Mouse (Mus musculus): Measurements from ENCODE around the gene Nipal3. TPM values are rescaled to one million over a fixed set of nuclear protein-coding genes. Genes with fewer than 3 reads are reported as not detected.

Nipal3 gene
- polyA plus RNA-seq, 1 experiment from 2014 or later: 8.7 TPM

- Histone ChIP-seq H3K36me3 (no peaks in the 10 kb centered on the region), H3K4me2 (no peak overlapping the region), H3K4me1 (peaks cover 8% of the 10 kb centered on the region; the same call in 1 of the 2 replicates), H3K27ac (replicated peaks) (no peak overlapping the region), H3K27me3 (replicated peaks) (no peaks in the 10 kb centered on the region), H3K9me3 (replicated peaks) (no peaks in the 10 kb centered on the region), H3K4me3 (replicated peaks) (no peak overlapping the region), H3K9ac (replicated peaks) (no peak overlapping the region)
- 23% methylated on average over 12 of the region's 12 CpGs for WGBS
- ATAC-seq (ENCODE audit: low FRiP score): no peak
Measured at GRCm38 (mm10) chr4:135453572-135453971, 41.3 kb downstream of the Nipal3 start.

- H3K4me2 ChIP-seq: no peak overlapping the region
- H3K9me3 ChIP-seq (replicated peaks): no peaks in the 10 kb centered on the region
- no peak for ATAC-seq (ENCODE audit: low FRiP score)
- no peak overlapping the region for H3K9ac ChIP-seq (replicated peaks)
- no peak overlapping the region for H3K27ac ChIP-seq (replicated peaks)
- no peaks in the 10 kb centered on the region for H3K27me3 ChIP-seq (replicated peaks)
- H3K4me3 ChIP-seq (replicated peaks): no peak overlapping the region
- H3K4me1 ChIP-seq: peaks cover 8% of the 10 kb centered on the region; the same call in 1 of the 2 replicates
- no peaks in the 10 kb centered on the region for H3K36me3 ChIP-seq
- WGBS: 38% methylated on average over 6 of the region's 6 CpGs
Measured at GRCm38 (mm10) chr4:135453164-135453563, 41.7 kb downstream of the Nipal3 start.

GRCm38 (mm10) chr4:135451360-135452015, 43.4 kb downstream of the Nipal3 start:
- no peak overlapping the region for H3K27ac ChIP-seq (replicated peaks)
- no peaks in the 10 kb centered on the region for H3K36me3 ChIP-seq
- H3K9me3 ChIP-seq (replicated peaks): no peaks in the 10 kb centered on the region
- no peak overlapping the region for H3K4me2 ChIP-seq
- ATAC-seq (ENCODE audit: low FRiP score): no peak
- peaks cover 8% of the 10 kb centered on the region; the same call in 1 of the 2 replicates for H3K4me1 ChIP-seq
- H3K4me3 ChIP-seq (replicated peaks): no peak overlapping the region
- no peaks in the 10 kb centered on the region for H3K27me3 ChIP-seq (replicated peaks)
- H3K9ac ChIP-seq (replicated peaks): no peak overlapping the region
- WGBS: 53% methylated on average over 18 of the region's 18 CpGs

- Histone ChIP-seq H3K9me3 (replicated peaks) (no peaks in the 10 kb centered on the region), H3K27me3 (replicated peaks) (no peaks in the 10 kb centered on the region), H3K4me1 (peaks cover 5% of the 10 kb centered on the region; the same call in 1 of the 2 replicates), H3K4me3 (replicated peaks) (no peak overlapping the region), H3K36me3 (no peaks in the 10 kb centered on the region), H3K4me2 (no peak overlapping the region), H3K27ac (replicated peaks) (no peak overlapping the region), H3K9ac (replicated peaks) (no peak overlapping the region)
- no peak for ATAC-seq (ENCODE audit: low FRiP score)
- WGBS: 81% methylated on average over 5 of the region's 5 CpGs
Measured at GRCm38 (mm10) chr4:135442473-135442872, 52.4 kb downstream of the Nipal3 start.

- Histone ChIP-seq H3K4me2 (no peak overlapping the region), H3K4me1 (peaks cover 5% of the 10 kb centered on the region; the same call in 1 of the 2 replicates), H3K27me3 (replicated peaks) (no peaks in the 10 kb centered on the region), H3K27ac (replicated peaks) (no peak overlapping the region), H3K36me3 (no peaks in the 10 kb centered on the region), H3K9ac (replicated peaks) (no peak overlapping the region), H3K9me3 (replicated peaks) (no peaks in the 10 kb centered on the region), H3K4me3 (replicated peaks) (no peak overlapping the region)
- ATAC-seq (ENCODE audit: low FRiP score): no peak
- WGBS: 63% methylated on average over 9 of the region's 9 CpGs
Measured at GRCm38 (mm10) chr4:135439904-135440522, 54.8 kb downstream of the Nipal3 start.

GRCm38 (mm10) chr4:135439188-135439647, 55.6 kb downstream of the Nipal3 start:
- Histone ChIP-seq H3K4me3 (replicated peaks) (no peak overlapping the region), H3K4me1 (peaks cover 12% of the 10 kb centered on the region), H3K36me3 (no peaks in the 10 kb centered on the region), H3K4me2 (peak overlapping the region; percentile 31), H3K9ac (replicated peaks) (no peak overlapping the region), H3K27me3 (replicated peaks) (no peaks in the 10 kb centered on the region), H3K9me3 (replicated peaks) (no peaks in the 10 kb centered on the region), H3K27ac (replicated peaks) (0 out of 2 replicates have a peak overlapping the region, but pooled peaks have one; percentile 1)
- ATAC-seq (ENCODE audit: low FRiP score): no peak
- WGBS: 3% methylated on average over 15 of the region's 15 CpGs

GRCm38 (mm10) chr4:135437924-135438323, 56.9 kb downstream of the Nipal3 start:
- no peaks in the 10 kb centered on the region for H3K27me3 ChIP-seq (replicated peaks)
- peaks cover 18% of the 10 kb centered on the region for H3K4me1 ChIP-seq
- no peak for ATAC-seq (ENCODE audit: low FRiP score)
- H3K4me2 ChIP-seq: no peak overlapping the region
- no peaks in the 10 kb centered on the region for H3K9me3 ChIP-seq (replicated peaks)
- H3K4me3 ChIP-seq (replicated peaks): no peak overlapping the region
- H3K27ac ChIP-seq (replicated peaks): no peak overlapping the region
- H3K36me3 ChIP-seq: no peaks in the 10 kb centered on the region
- H3K9ac ChIP-seq (replicated peaks): no peak overlapping the region

GRCm38 (mm10) chr4:135436291-135436690, 58.5 kb downstream of the Nipal3 start:
- Histone ChIP-seq H3K9me3 (replicated peaks) (no peaks in the 10 kb centered on the region), H3K4me3 (replicated peaks) (no peak overlapping the region), H3K4me1 (peaks cover 32% of the 10 kb centered on the region), H3K4me2 (no peak overlapping the region), H3K27me3 (replicated peaks) (no peaks in the 10 kb centered on the region), H3K27ac (replicated peaks) (no peak overlapping the region), H3K9ac (replicated peaks) (no peak overlapping the region), H3K36me3 (no peaks in the 10 kb centered on the region)
- WGBS: 60% methylated on average over 13 of the region's 13 CpGs
- no peak for ATAC-seq (ENCODE audit: low FRiP score)

- peak overlapping the region; percentile 71 for H3K9ac ChIP-seq (replicated peaks)
- H3K4me1 ChIP-seq: peaks cover 30% of the 10 kb centered on the region
- H3K9me3 ChIP-seq (replicated peaks): no peaks in the 10 kb centered on the region
- H3K27ac ChIP-seq (replicated peaks): peak overlapping the region; percentile 86
- no peaks in the 10 kb centered on the region for H3K36me3 ChIP-seq
- WGBS: 27% methylated on average over 11 of the region's 11 CpGs
- H3K27me3 ChIP-seq (replicated peaks): no peaks in the 10 kb centered on the region
- H3K4me2 ChIP-seq: peak overlapping the region; percentile 92
- H3K4me3 ChIP-seq (replicated peaks): peak overlapping the region; percentile 81
- peak; percentile 53 for ATAC-seq (ENCODE audit: low FRiP score)
Measured at GRCm38 (mm10) chr4:135434395-135434789, 60.4 kb downstream of the Nipal3 start.

- ATAC-seq (ENCODE audit: low FRiP score): peak; percentile 90
- peak within 1 kb of the TSS; percentile 92 for H3K4me2 ChIP-seq
- H3K27ac ChIP-seq (replicated peaks): peak within 1 kb of the TSS; percentile 86
- no peaks in the 10 kb centered on the region for H3K9me3 ChIP-seq (replicated peaks)
- H3K27me3 ChIP-seq (replicated peaks): no peaks in the 10 kb centered on the region
- H3K4me3 ChIP-seq (replicated peaks): peak within 1 kb of the TSS; percentile 81
- peaks cover 26% of the 10 kb centered on the region for H3K4me1 ChIP-seq
- H3K9ac ChIP-seq (replicated peaks): peak within 1 kb of the TSS; percentile 74
- under 1% methylated on average over 51 of the region's 79 CpGs for WGBS
- no peaks in the 10 kb centered on the region for H3K36me3 ChIP-seq
Measured at GRCm38 (mm10) chr4:135433443-135434394, 61.1 kb downstream of the Nipal3 start, which contains the start of gene Rcan3. Gene Rcan3, minus strand, starts transcription at chr4:135433853.

- WGBS: 6% methylated on average over 10 of the region's 10 CpGs
- Histone ChIP-seq H3K9ac (replicated peaks) (peak overlapping the region; percentile 74), H3K27ac (replicated peaks) (peak overlapping the region; percentile 77), H3K36me3 (no peaks in the 10 kb centered on the region), H3K4me3 (replicated peaks) (peak overlapping the region; percentile 81), H3K27me3 (replicated peaks) (no peaks in the 10 kb centered on the region), H3K4me1 (peaks cover 26% of the 10 kb centered on the region), H3K9me3 (replicated peaks) (no peaks in the 10 kb centered on the region), H3K4me2 (peak overlapping the region; percentile 92)
- 0 out of 2 replicates have a peak, but pooled peaks have one; percentile 13 for ATAC-seq (ENCODE audit: low FRiP score)
Measured at GRCm38 (mm10) chr4:135433086-135433442, 61.8 kb downstream of the Nipal3 start.
